Mouse (Mus musculus): Measurements from ENCODE around the gene Btbd6. TPM values are rescaled to one million over a fixed set of nuclear protein-coding genes. Genes with fewer than 3 reads are reported as not detected.

Btbd6 gene
- 6.3 and 6.6 TPM in 2 replicates for polyA plus RNA-seq (2015; fragmentation: Nextera tagmentation; extraction: Ambion mirVana)

- DNase-seq: peak; percentile 73
- Histone ChIP-seq H3K4me3 (replicated peaks) (peak within 1 kb of the TSS; percentile 75), H3K27me3 (no peaks in the 10 kb centered on the region), H3K4me1 (replicated peaks) (peaks cover 25% of the 10 kb centered on the region), H3K9ac (peak within 1 kb of the TSS; percentile 82), H3K9me3 (replicated peaks) (no peaks in the 10 kb centered on the region), H3K36me3 (peaks cover 76% of the 10 kb centered on the region), H3K27ac (peak within 1 kb of the TSS; percentile 78), H3K4me2 (peak within 1 kb of the TSS; percentile 79)
- WGBS (ENCODE audit: insufficient replicate concordance): 1% methylated on average over 69 of the region's 80 CpGs
- peak; percentile 91 for ATAC-seq (ENCODE audit: low read depth)
Measured at GRCm38 (mm10) chr12:112976371-112977073, at the start of gene Btbd6. TSS of gene Btbd6 (plus strand) at chr12:112976482.

- H3K27me3 ChIP-seq: peaks cover 72% of the 10 kb centered on the region
- no peak overlapping the region for H3K4me2 ChIP-seq
- no peak for DNase-seq
- 66% methylated on average over 14 of the region's 14 CpGs for WGBS (ENCODE audit: insufficient replicate concordance)
- H3K4me3 ChIP-seq (replicated peaks): no peak overlapping the region
- no peak overlapping the region for H3K27ac ChIP-seq
- no peak overlapping the region for H3K9ac ChIP-seq
- H3K4me1 ChIP-seq (replicated peaks): peaks cover 19% of the 10 kb centered on the region
- no peaks in the 10 kb centered on the region for H3K36me3 ChIP-seq
- no peaks in the 10 kb centered on the region for H3K9me3 ChIP-seq (replicated peaks)
- ATAC-seq (ENCODE audit: low read depth): no peak
Measured at GRCm38 (mm10) chr12:112927265-112927664, 49.0 kb upstream of the Btbd6 start.

GRCm38 (mm10) chr12:112928401-112929241 lies 47.7 kb upstream of the Btbd6 start:
- DNase-seq (no peak), ATAC-seq (ENCODE audit: low read depth) (no peak)
- H3K27me3 ChIP-seq: peaks cover 80% of the 10 kb centered on the region
- WGBS (ENCODE audit: insufficient replicate concordance): 3% methylated on average over 114 of the region's 124 CpGs
- no peak overlapping the region for H3K27ac ChIP-seq
- H3K4me3 ChIP-seq (replicated peaks): peak overlapping the region; percentile 51
- H3K4me2 ChIP-seq: peak overlapping the region; percentile 69
- H3K9me3 ChIP-seq (replicated peaks): no peaks in the 10 kb centered on the region
- H3K36me3 ChIP-seq: no peaks in the 10 kb centered on the region
- H3K9ac ChIP-seq: no peak overlapping the region
- peaks cover 22% of the 10 kb centered on the region for H3K4me1 ChIP-seq (replicated peaks)

- peaks cover 80% of the 10 kb centered on the region for H3K27me3 ChIP-seq
- DNase-seq: no peak
- H3K27ac ChIP-seq: no peak within 1 kb of the TSS
- no peaks in the 10 kb centered on the region for H3K36me3 ChIP-seq
- H3K9ac ChIP-seq: no peak within 1 kb of the TSS
- WGBS (ENCODE audit: insufficient replicate concordance): 1% methylated on average over 84 of the region's 85 CpGs
- ATAC-seq (ENCODE audit: low read depth): peak; percentile 27; the same call in 1 of the 2 replicates
- H3K4me3 ChIP-seq (replicated peaks): peak within 1 kb of the TSS; percentile 51
- H3K9me3 ChIP-seq (replicated peaks): no peaks in the 10 kb centered on the region
- peaks cover 22% of the 10 kb centered on the region for H3K4me1 ChIP-seq (replicated peaks)
- peak within 1 kb of the TSS; percentile 69 for H3K4me2 ChIP-seq
Measured at GRCm38 (mm10) chr12:112929562-112930352, 46.5 kb upstream of the Btbd6 start, which contains the start of gene Jag2. TSS of gene Jag2 (minus strand) at chr12:112929776.

GRCm38 (mm10) chr12:112932647-112933046 lies 43.6 kb upstream of the Btbd6 start:
- H3K9me3 ChIP-seq (replicated peaks): no peaks in the 10 kb centered on the region
- peaks cover 22% of the 10 kb centered on the region for H3K4me1 ChIP-seq (replicated peaks)
- no peaks in the 10 kb centered on the region for H3K36me3 ChIP-seq
- no peak for DNase-seq
- no peak overlapping the region for H3K9ac ChIP-seq
- no peak overlapping the region for H3K4me3 ChIP-seq (replicated peaks)
- no peak for ATAC-seq (ENCODE audit: low read depth)
- H3K27ac ChIP-seq: no peak overlapping the region
- peaks cover 56% of the 10 kb centered on the region for H3K27me3 ChIP-seq
- 41% methylated on average over 7 of the region's 7 CpGs for WGBS (ENCODE audit: insufficient replicate concordance)
- H3K4me2 ChIP-seq: no peak overlapping the region

GRCm38 (mm10) chr12:112937906-112938305 lies 38.4 kb upstream of the Btbd6 start:
- Histone ChIP-seq H3K4me1 (replicated peaks) (peaks cover 28% of the 10 kb centered on the region), H3K4me3 (replicated peaks) (no peak overlapping the region), H3K36me3 (no peaks in the 10 kb centered on the region), H3K4me2 (no peak overlapping the region), H3K9me3 (replicated peaks) (no peaks in the 10 kb centered on the region), H3K9ac (no peak overlapping the region), H3K27ac (no peak overlapping the region), H3K27me3 (0 out of 2 replicates have a peak, but pooled peaks cover 10% of the 10 kb centered on the region)
- WGBS (ENCODE audit: insufficient replicate concordance): 52% methylated on average over 9 of the region's 9 CpGs
- no peak for ATAC-seq (ENCODE audit: low read depth)
- no peak for DNase-seq

GRCm38 (mm10) chr12:112938366-112938765 lies 37.9 kb upstream of the Btbd6 start:
- H3K27me3 ChIP-seq: 0 out of 2 replicates have a peak, but pooled peaks cover 6% of the 10 kb centered on the region
- H3K4me3 ChIP-seq (replicated peaks): no peak overlapping the region
- H3K9me3 ChIP-seq (replicated peaks): no peaks in the 10 kb centered on the region
- ATAC-seq (ENCODE audit: low read depth): no peak
- peaks cover 28% of the 10 kb centered on the region for H3K4me1 ChIP-seq (replicated peaks)
- H3K9ac ChIP-seq: no peak overlapping the region
- H3K4me2 ChIP-seq: no peak overlapping the region
- H3K36me3 ChIP-seq: no peaks in the 10 kb centered on the region
- no peak overlapping the region for H3K27ac ChIP-seq
- WGBS (ENCODE audit: insufficient replicate concordance): 78% methylated on average over 10 of the region's 10 CpGs
- DNase-seq: no peak

GRCm38 (mm10) chr12:112938873-112939565 lies 37.3 kb upstream of the Btbd6 start:
- H3K4me2 ChIP-seq: no peak overlapping the region
- 0 out of 2 replicates have a peak, but pooled peaks cover 6% of the 10 kb centered on the region for H3K27me3 ChIP-seq
- 54% methylated on average over 10 of the region's 10 CpGs for WGBS (ENCODE audit: insufficient replicate concordance)
- DNase-seq (no peak), ATAC-seq (ENCODE audit: low read depth) (no peak)
- no peak overlapping the region for H3K27ac ChIP-seq
- no peaks in the 10 kb centered on the region for H3K9me3 ChIP-seq (replicated peaks)
- H3K4me1 ChIP-seq (replicated peaks): peaks cover 28% of the 10 kb centered on the region
- H3K9ac ChIP-seq: no peak overlapping the region
- no peaks in the 10 kb centered on the region for H3K36me3 ChIP-seq
- no peak overlapping the region for H3K4me3 ChIP-seq (replicated peaks)

GRCm38 (mm10) chr12:112940238-112940637 lies 36.0 kb upstream of the Btbd6 start:
- H3K9ac ChIP-seq: no peak overlapping the region; the same call in 1 of the 2 replicates
- no peaks in the 10 kb centered on the region for H3K9me3 ChIP-seq (replicated peaks)
- H3K36me3 ChIP-seq: no peaks in the 10 kb centered on the region
- 0 out of 2 replicates have a peak, but pooled peaks cover 6% of the 10 kb centered on the region for H3K27me3 ChIP-seq
- H3K4me3 ChIP-seq (replicated peaks): no peak overlapping the region
- no peak overlapping the region for H3K4me2 ChIP-seq
- ATAC-seq (ENCODE audit: low read depth): no peak
- no peak overlapping the region for H3K27ac ChIP-seq
- no peak for DNase-seq
- WGBS (ENCODE audit: insufficient replicate concordance): 84% methylated on average over 4 of the region's 4 CpGs
- peaks cover 28% of the 10 kb centered on the region for H3K4me1 ChIP-seq (replicated peaks)

- Histone ChIP-seq H3K9ac (peak overlapping the region; percentile 76; the same call in 1 of the 2 replicates), H3K27me3 (0 out of 2 replicates have a peak, but pooled peaks cover 9% of the 10 kb centered on the region), H3K4me1 (replicated peaks) (peaks cover 28% of the 10 kb centered on the region), H3K36me3 (no peaks in the 10 kb centered on the region), H3K4me2 (no peak overlapping the region), H3K9me3 (replicated peaks) (no peaks in the 10 kb centered on the region), H3K4me3 (replicated peaks) (no peak overlapping the region), H3K27ac (no peak overlapping the region)
- no peak for ATAC-seq (ENCODE audit: low read depth)
- no peak for DNase-seq
- WGBS (ENCODE audit: insufficient replicate concordance): 65% methylated on average over 9 of the region's 9 CpGs
Measured at GRCm38 (mm10) chr12:112940710-112941109, 35.6 kb upstream of the Btbd6 start.

Data from liver, embryonic 13.5 days (tissue).